Mouse (Mus musculus) intestine, embryonic 14.5 days (tissue): ENCODE results near the gene Tmem131. TPM values are rescaled to one million over a fixed set of nuclear protein-coding genes. Genes with fewer than 3 reads are reported as not detected.
A peak's percentile ranks its signal among the peaks of the same experiment; 100 is the strongest.

Experiments
- ATAC-seq: fragments of 200-750 bp; cut with Nextera tagmentation; replicated peaks from 2 replicates; pipeline ENCODE4 v1.8.0; 2017; ENCODE audit warnings: low read depth, moderate number of reproducible peaks, moderate TSS enrichment, moderate library complexity; ENCODE audit not compliant: low FRiP score, low TSS enrichment
- DNase-seq: peaks from one replicate; pipeline ENCODE4 v3.0.0-alpha.2; 2018; ENCODE audit warnings: low spot score
- H3K27ac ChIP-seq: fragments of 300-500 bp; sonication (generic); 2 replicates; pipeline ENCODE4 v1.5.1; 2014; ENCODE audit warnings: low read depth, mild to moderate bottlenecking, control low read depth
- H3K27me3 ChIP-seq: fragments of 300-500 bp; sonication (generic); replicated peaks from 2 replicates; pipeline ENCODE4 v1.6.1; 2014; ENCODE audit warnings: low read length, control low read depth; ENCODE audit not compliant: control insufficient read depth, insufficient read depth
- H3K36me3 ChIP-seq: fragments of 300-500 bp; sonication (generic); 2 replicates; pipeline ENCODE4 v1.6.1; 2014; ENCODE audit warnings: low read length, control low read depth; ENCODE audit not compliant: control insufficient read depth, insufficient read depth
- H3K4me1 ChIP-seq: fragments of 300-500 bp; sonication (generic); replicated peaks from 2 replicates; pipeline ENCODE4 v1.6.1; 2014; ENCODE audit warnings: low read length, control low read depth, mixed read lengths; ENCODE audit not compliant: control insufficient read depth, insufficient read depth
- H3K4me2 ChIP-seq: fragments of 300-500 bp; sonication (generic); 2 replicates; pipeline ENCODE4 v1.6.1; 2014; ENCODE audit warnings: low read length
- H3K4me3 ChIP-seq: fragments of 300-500 bp; sonication (generic); 2 replicates; pipeline ENCODE4 v1.5.1; 2014; ENCODE audit warnings: low read depth, low read length, control low read depth, mixed read lengths
- H3K9ac ChIP-seq: fragments of 300-500 bp; sonication (generic); 2 replicates; pipeline ENCODE4 v1.6.1; 2014; ENCODE audit warnings: mild to moderate bottlenecking, low read length
- H3K9me3 ChIP-seq: fragments of 300-500 bp; sonication (generic); 2 replicates; pipeline ENCODE4 v1.6.1; 2016; ENCODE audit warnings: low read length, control low read depth; ENCODE audit not compliant: control insufficient read depth
- WGBS: fragments of 180-500 bp; shearing (Covaris S2); extraction: QIAGEN DNeasy Blood & Tissue Kit; methylation state at CpG from one replicate; pipeline ENCODE4 v1.1.7; 2014; 5-methylcytosine and 5-hydroxymethylcytosine counted together
- polyA plus RNA-seq: library from polyadenylated mRNA; unstranded; fragments of >200 nt; fragmentation: Nextera tagmentation; extraction: Ambion mirVana; gene quantifications from 2 replicates; pipeline ENCODE4 v1.2.1, GENCODE M21; 2014

Gene Tmem131
- polyA plus RNA-seq, 1 experiment from 2014 or later = 28.6 TPM

DNA sequence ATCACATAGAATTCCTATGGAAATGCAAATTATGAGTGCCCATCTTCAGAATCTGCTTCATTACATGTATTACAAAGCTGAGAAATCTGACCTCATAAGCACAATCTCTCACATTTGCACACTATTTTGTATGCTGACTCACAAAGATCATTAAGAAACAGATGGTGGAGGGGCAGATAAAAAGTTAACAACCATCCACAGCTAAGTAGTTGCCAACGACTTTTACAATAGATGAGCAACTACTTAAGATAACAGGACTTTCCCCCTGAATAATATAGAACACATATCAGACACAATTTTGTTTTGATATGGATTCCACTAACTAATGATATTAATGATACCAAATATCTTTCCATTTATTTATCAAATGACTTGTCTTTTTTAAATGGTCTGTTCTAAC lies 66.3 kb downstream of the Tmem131 start:
- H3K4me2 ChIP-seq = no peak overlapping the region
- peaks cover 23% of the 10 kb centered on the region for H3K36me3 ChIP-seq
- H3K9me3 ChIP-seq = no peaks in the 10 kb centered on the region
- no peak overlapping the region for H3K9ac ChIP-seq
- no peak for ATAC-seq
- H3K4me1 ChIP-seq = no peaks in the 10 kb centered on the region; the same call in 1 of the 2 replicates
- no peaks in the 10 kb centered on the region for H3K27me3 ChIP-seq
- no peak for DNase-seq
- no peak overlapping the region for H3K27ac ChIP-seq
- H3K4me3 ChIP-seq = no peak overlapping the region
- WGBS = 75% methylated on average over 1 of the region's 1 CpGs

- no peak overlapping the region for H3K27ac ChIP-seq
- no peaks in the 10 kb centered on the region for H3K9me3 ChIP-seq
- no peaks in the 10 kb centered on the region; the same call in 1 of the 2 replicates for H3K4me1 ChIP-seq
- WGBS = 86% methylated on average over 8 of the region's 8 CpGs
- no peak overlapping the region for H3K9ac ChIP-seq
- no peak for ATAC-seq
- H3K36me3 ChIP-seq = peaks cover 21% of the 10 kb centered on the region
- no peak overlapping the region for H3K4me2 ChIP-seq
- no peaks in the 10 kb centered on the region for H3K27me3 ChIP-seq
- H3K4me3 ChIP-seq = no peak overlapping the region
- DNase-seq = peak; percentile 43
These were observed 68.4 kb downstream of the Tmem131 start for GRCm38 (mm10) chr1:36874874-36875561.

DNA sequence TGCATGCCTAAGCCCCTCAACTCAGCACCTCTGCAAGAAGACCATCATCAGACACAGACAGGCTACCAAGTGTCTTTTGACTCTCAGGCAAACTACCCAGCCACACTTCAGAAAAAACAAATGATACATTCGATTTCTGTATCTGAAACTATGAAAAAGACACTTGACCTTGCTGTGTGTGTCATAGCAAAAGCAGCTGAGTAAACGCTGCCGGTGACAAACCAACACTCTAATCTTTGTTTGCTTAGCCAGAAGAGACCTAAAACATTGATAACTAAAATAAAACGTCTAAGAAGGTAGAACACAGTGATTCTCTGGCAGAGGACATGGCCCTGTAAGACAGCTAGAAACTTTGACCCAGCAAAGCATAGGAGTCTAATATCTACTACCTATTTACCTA lies 72.2 kb downstream of the Tmem131 start:
- H3K4me1 ChIP-seq = no peaks in the 10 kb centered on the region; the same call in 1 of the 2 replicates
- H3K4me2 ChIP-seq = no peak overlapping the region
- H3K36me3 ChIP-seq = peaks cover 26% of the 10 kb centered on the region
- H3K9ac ChIP-seq = no peak overlapping the region
- no peak overlapping the region for H3K27ac ChIP-seq
- DNase-seq (no peak), ATAC-seq (no peak)
- H3K4me3 ChIP-seq = no peak overlapping the region
- H3K9me3 ChIP-seq = no peaks in the 10 kb centered on the region
- WGBS = 50% methylated on average over 4 of the region's 4 CpGs
- no peaks in the 10 kb centered on the region for H3K27me3 ChIP-seq

GRCm38 (mm10) chr1:36870518-36870917 lies 72.9 kb downstream of the Tmem131 start:
- H3K27me3 ChIP-seq = no peaks in the 10 kb centered on the region
- H3K9ac ChIP-seq = no peak overlapping the region
- H3K4me1 ChIP-seq = no peaks in the 10 kb centered on the region; the same call in 1 of the 2 replicates
- H3K27ac ChIP-seq = no peak overlapping the region
- no peaks in the 10 kb centered on the region for H3K9me3 ChIP-seq
- peaks cover 26% of the 10 kb centered on the region for H3K36me3 ChIP-seq
- 65% methylated on average over 1 of the region's 1 CpGs for WGBS
- ATAC-seq (no peak), DNase-seq (peak; percentile 35)
- H3K4me3 ChIP-seq = no peak overlapping the region
- H3K4me2 ChIP-seq = no peak overlapping the region

- no peak overlapping the region for H3K4me2 ChIP-seq
- H3K36me3 ChIP-seq = peaks cover 15% of the 10 kb centered on the region
- no peak overlapping the region for H3K4me3 ChIP-seq
- no peaks in the 10 kb centered on the region for H3K27me3 ChIP-seq
- WGBS = 92% methylated on average over 3 of the region's 3 CpGs
- ATAC-seq (no peak), DNase-seq (peak; percentile 48)
- H3K27ac ChIP-seq = no peak overlapping the region
- H3K9me3 ChIP-seq = no peaks in the 10 kb centered on the region
- H3K9ac ChIP-seq = no peak overlapping the region
- peaks cover 13% of the 10 kb centered on the region; the same call in 1 of the 2 replicates for H3K4me1 ChIP-seq
These were observed 78.7 kb downstream of the Tmem131 start for GRCm38 (mm10) chr1:36864757-36865156.

GRCm38 (mm10) chr1:36861775-36862174 lies 81.7 kb downstream of the Tmem131 start:
- Histone ChIP-seq H3K4me1 (peaks cover 13% of the 10 kb centered on the region; the same call in 1 of the 2 replicates), H3K9me3 (no peaks in the 10 kb centered on the region), H3K36me3 (peaks cover 12% of the 10 kb centered on the region), H3K27me3 (no peaks in the 10 kb centered on the region), H3K4me3 (no peak overlapping the region), H3K4me2 (no peak overlapping the region), H3K27ac (peak overlapping the region; percentile 78), H3K9ac (no peak overlapping the region)
- WGBS = 72% methylated on average over 2 of the region's 2 CpGs
- DNase-seq (no peak), ATAC-seq (no peak)

GRCm38 (mm10) chr1:36860876-36861275 lies 82.6 kb downstream of the Tmem131 start:
- no peak overlapping the region for H3K4me2 ChIP-seq
- 16% methylated on average over 1 of the region's 1 CpGs for WGBS
- H3K27me3 ChIP-seq = no peaks in the 10 kb centered on the region
- no peak overlapping the region for H3K4me3 ChIP-seq
- peak overlapping the region; percentile 78 for H3K27ac ChIP-seq
- H3K9ac ChIP-seq = no peak overlapping the region
- DNase-seq = no peak
- H3K4me1 ChIP-seq = peaks cover 13% of the 10 kb centered on the region; the same call in 1 of the 2 replicates
- peaks cover 15% of the 10 kb centered on the region for H3K36me3 ChIP-seq
- no peak for ATAC-seq
- H3K9me3 ChIP-seq = no peaks in the 10 kb centered on the region

- Histone ChIP-seq H3K9me3 (no peaks in the 10 kb centered on the region), H3K36me3 (peaks cover 15% of the 10 kb centered on the region), H3K4me1 (peaks cover 13% of the 10 kb centered on the region; the same call in 1 of the 2 replicates), H3K27me3 (no peaks in the 10 kb centered on the region), H3K4me2 (no peak overlapping the region), H3K4me3 (no peak overlapping the region), H3K27ac (peak overlapping the region; percentile 78), H3K9ac (no peak overlapping the region)
- DNase-seq (no peak), ATAC-seq (no peak)
- 16% methylated on average over 4 of the region's 4 CpGs for WGBS
These were observed 83.0 kb downstream of the Tmem131 start for GRCm38 (mm10) chr1:36860431-36860849.

GRCm38 (mm10) chr1:36857081-36857480 lies 86.4 kb downstream of the Tmem131 start:
- no peaks in the 10 kb centered on the region for H3K9me3 ChIP-seq
- no peak overlapping the region for H3K27ac ChIP-seq
- H3K4me3 ChIP-seq = no peak overlapping the region
- whole genome bisulfite sequencing = 92% methylated on average over 6 of the region's 6 CpGs
- H3K27me3 ChIP-seq = no peaks in the 10 kb centered on the region
- peaks cover 13% of the 10 kb centered on the region; the same call in 1 of the 2 replicates for H3K4me1 ChIP-seq
- H3K36me3 ChIP-seq = peaks cover 22% of the 10 kb centered on the region
- ATAC-seq (no peak), DNase-seq (no peak)
- no peak overlapping the region for H3K9ac ChIP-seq
- no peak overlapping the region for H3K4me2 ChIP-seq
